Mouse (Mus musculus): Measurements from ENCODE around the gene Gm45234. TPM values are rescaled to one million over a fixed set of nuclear protein-coding genes. Genes with fewer than 3 reads are reported as not detected.
A peak's percentile ranks its signal among the peaks of the same experiment; 100 is the strongest.

Gene Gm45234
- polyA plus RNA-seq, 1 experiment from 2014 or later, result not detected

GRCm38 (mm10) chr6:124791911-124792310 is 36.1 kb upstream of the Gm45234 start:
- Histone ChIP-seq H3K4me3 (ENCODE audit: control insufficient read depth in 1 of 2, insufficient read depth in 1 of 2, low read depth in 1 of 2, low read length in 2 of 2) (no peak overlapping the region), H3K9me3 (ENCODE audit: control insufficient read depth, low read length) (no peaks in the 10 kb centered on the region), H3K4me1 (ENCODE audit: control insufficient read depth in 2 of 2, insufficient read depth in 2 of 2, low read length in 2 of 2) (no peaks in the 10 kb centered on the region), H3K9ac (ENCODE audit: low read length) (no peak overlapping the region), H3K36me3 (ENCODE audit: control insufficient read depth, insufficient read depth, low read length) (no peaks in the 10 kb centered on the region), H3K27ac (replicated peaks in 1 of 2; ENCODE audit: control insufficient read depth in 1 of 2, insufficient read depth in 1 of 2, low read depth in 2 of 2, low read length in 2 of 2) (no peak overlapping the region), H3K27me3 (ENCODE audit: control insufficient read depth, insufficient read depth, low read length) (no peaks in the 10 kb centered on the region), H3K4me2 (ENCODE audit: low read length) (no peak overlapping the region)
- no peak for ATAC-seq (ENCODE audit: insufficient number of reproducible peaks, insufficient read depth, low FRiP score, low read depth)
- WGBS, result 76% methylated on average over 3 of the region's 3 CpGs

- no peaks in the 10 kb centered on the region for H3K36me3 ChIP-seq (ENCODE audit: control insufficient read depth, insufficient read depth, low read length)
- no peak overlapping the region for H3K27ac ChIP-seq (replicated peaks in 1 of 2; ENCODE audit: control insufficient read depth in 1 of 2, insufficient read depth in 1 of 2, low read depth in 2 of 2, low read length in 2 of 2)
- WGBS, result 65% methylated on average over 4 of the region's 4 CpGs
- H3K27me3 ChIP-seq (ENCODE audit: control insufficient read depth, insufficient read depth, low read length), result no peaks in the 10 kb centered on the region
- H3K9ac ChIP-seq (ENCODE audit: low read length), result no peak overlapping the region
- no peaks in the 10 kb centered on the region for H3K4me1 ChIP-seq (ENCODE audit: control insufficient read depth in 2 of 2, insufficient read depth in 2 of 2, low read length in 2 of 2)
- ATAC-seq (ENCODE audit: insufficient number of reproducible peaks, insufficient read depth, low FRiP score, low read depth), result no peak
- no peak overlapping the region for H3K4me3 ChIP-seq (ENCODE audit: control insufficient read depth in 1 of 2, insufficient read depth in 1 of 2, low read depth in 1 of 2, low read length in 2 of 2)
- H3K9me3 ChIP-seq (ENCODE audit: control insufficient read depth, low read length), result no peaks in the 10 kb centered on the region
- no peak overlapping the region for H3K4me2 ChIP-seq (ENCODE audit: low read length)
These were observed 34.3 kb upstream of the Gm45234 start for GRCm38 (mm10) chr6:124790121-124790520.

- H3K36me3 ChIP-seq (ENCODE audit: control insufficient read depth, insufficient read depth, low read length), result no peaks in the 10 kb centered on the region
- H3K9me3 ChIP-seq (ENCODE audit: control insufficient read depth, low read length), result no peaks in the 10 kb centered on the region
- 77% methylated on average over 4 of the region's 4 CpGs for WGBS
- H3K27me3 ChIP-seq (ENCODE audit: control insufficient read depth, insufficient read depth, low read length), result no peaks in the 10 kb centered on the region
- no peak for ATAC-seq (ENCODE audit: insufficient number of reproducible peaks, insufficient read depth, low FRiP score, low read depth)
- H3K4me1 ChIP-seq (ENCODE audit: control insufficient read depth in 2 of 2, insufficient read depth in 2 of 2, low read length in 2 of 2), result no peaks in the 10 kb centered on the region
- H3K4me2 ChIP-seq (ENCODE audit: low read length), result no peak overlapping the region
- no peak overlapping the region for H3K27ac ChIP-seq (replicated peaks in 1 of 2; ENCODE audit: control insufficient read depth in 1 of 2, insufficient read depth in 1 of 2, low read depth in 2 of 2, low read length in 2 of 2)
- H3K9ac ChIP-seq (ENCODE audit: low read length), result no peak overlapping the region
- no peak overlapping the region for H3K4me3 ChIP-seq (ENCODE audit: control insufficient read depth in 1 of 2, insufficient read depth in 1 of 2, low read depth in 1 of 2, low read length in 2 of 2)
These were observed 33.7 kb upstream of the Gm45234 start for GRCm38 (mm10) chr6:124789519-124789918.

- H3K36me3 ChIP-seq (ENCODE audit: control insufficient read depth, insufficient read depth, low read length), result no peaks in the 10 kb centered on the region
- 63% methylated on average over 10 of the region's 10 CpGs for WGBS
- H3K27ac ChIP-seq (replicated peaks in 1 of 2; ENCODE audit: control insufficient read depth in 1 of 2, insufficient read depth in 1 of 2, low read depth in 2 of 2, low read length in 2 of 2), result no peak overlapping the region
- H3K4me3 ChIP-seq (ENCODE audit: control insufficient read depth in 1 of 2, insufficient read depth in 1 of 2, low read depth in 1 of 2, low read length in 2 of 2), result no peak overlapping the region
- ATAC-seq (ENCODE audit: insufficient number of reproducible peaks, insufficient read depth, low FRiP score, low read depth), result no peak
- H3K4me1 ChIP-seq (ENCODE audit: control insufficient read depth in 2 of 2, insufficient read depth in 2 of 2, low read length in 2 of 2), result peaks cover 0 to under 1% of the 10 kb centered on the region in 2 experiments; a peak in 1 of 4 replicates
- H3K27me3 ChIP-seq (ENCODE audit: control insufficient read depth, insufficient read depth, low read length), result no peaks in the 10 kb centered on the region
- H3K4me2 ChIP-seq (ENCODE audit: low read length), result no peak overlapping the region
- H3K9me3 ChIP-seq (ENCODE audit: control insufficient read depth, low read length), result no peaks in the 10 kb centered on the region
- H3K9ac ChIP-seq (ENCODE audit: low read length), result no peak overlapping the region
These were observed 31.9 kb upstream of the Gm45234 start for GRCm38 (mm10) chr6:124787722-124788121.

- H3K27me3 ChIP-seq (ENCODE audit: control insufficient read depth, insufficient read depth, low read length), result no peaks in the 10 kb centered on the region
These were observed 31.1 kb upstream of the Gm45234 start for GRCm38 (mm10) chr6:124786756-124787420.

GRCm38 (mm10) chr6:124782436-124782835 is 26.6 kb upstream of the Gm45234 start:
- Histone ChIP-seq H3K4me1 (ENCODE audit: control insufficient read depth in 2 of 2, insufficient read depth in 2 of 2, low read length in 2 of 2) (peaks cover 7 to 13% of the 10 kb centered on the region in 2 experiments; a peak in 3 of 4 replicates), H3K9ac (ENCODE audit: low read length) (no peak overlapping the region), H3K27ac (replicated peaks in 1 of 2; ENCODE audit: control insufficient read depth in 1 of 2, insufficient read depth in 1 of 2, low read depth in 2 of 2, low read length in 2 of 2) (no peak overlapping the region), H3K4me2 (ENCODE audit: low read length) (peak overlapping the region; percentile 46), H3K4me3 (ENCODE audit: control insufficient read depth in 1 of 2, insufficient read depth in 1 of 2, low read depth in 1 of 2, low read length in 2 of 2) (peak overlapping the region; percentile 8 to 28; a peak in 2 of 4 replicates), H3K27me3 (ENCODE audit: control insufficient read depth, insufficient read depth, low read length) (peaks cover 21% of the 10 kb centered on the region), H3K9me3 (ENCODE audit: control insufficient read depth, low read length) (no peaks in the 10 kb centered on the region), H3K36me3 (ENCODE audit: control insufficient read depth, insufficient read depth, low read length) (no peaks in the 10 kb centered on the region)
- no peak for ATAC-seq (ENCODE audit: insufficient number of reproducible peaks, insufficient read depth, low FRiP score, low read depth)
- 19% methylated on average over 6 of the region's 6 CpGs for WGBS

More at GRCm38 (mm10) chr6:124786756-124787420, 31.1 kb upstream of the Gm45234 start:
- Histone ChIP-seq H3K9me3 (ENCODE audit: control insufficient read depth, low read length) (no peaks in the 10 kb centered on the region), H3K4me3 (ENCODE audit: control insufficient read depth in 1 of 2, insufficient read depth in 1 of 2, low read depth in 1 of 2, low read length in 2 of 2) (no peak overlapping the region), H3K9ac (ENCODE audit: low read length) (no peak overlapping the region), H3K27ac (replicated peaks in 1 of 2; ENCODE audit: control insufficient read depth in 1 of 2, insufficient read depth in 1 of 2, low read depth in 2 of 2, low read length in 2 of 2) (no peak overlapping the region), H3K36me3 (ENCODE audit: control insufficient read depth, insufficient read depth, low read length) (no peaks in the 10 kb centered on the region), H3K4me2 (ENCODE audit: low read length) (no peak overlapping the region), H3K4me1 (ENCODE audit: control insufficient read depth in 2 of 2, insufficient read depth in 2 of 2, low read length in 2 of 2) (peaks cover 2 to 4% of the 10 kb centered on the region in 2 experiments; a peak in 1 of 4 replicates)
- ATAC-seq (ENCODE audit: insufficient number of reproducible peaks, insufficient read depth, low FRiP score, low read depth), result no peak
- 54% methylated on average over 8 of the region's 8 CpGs for WGBS

- peaks cover 7 to 13% of the 10 kb centered on the region in 2 experiments; a peak in 3 of 4 replicates for H3K4me1 ChIP-seq (ENCODE audit: control insufficient read depth in 2 of 2, insufficient read depth in 2 of 2, low read length in 2 of 2)
- WGBS, result 92% methylated on average over 7 of the region's 7 CpGs
- H3K27ac ChIP-seq (replicated peaks in 1 of 2; ENCODE audit: control insufficient read depth in 1 of 2, insufficient read depth in 1 of 2, low read depth in 2 of 2, low read length in 2 of 2), result no peak overlapping the region
- no peaks in the 10 kb centered on the region for H3K36me3 ChIP-seq (ENCODE audit: control insufficient read depth, insufficient read depth, low read length)
- H3K4me2 ChIP-seq (ENCODE audit: low read length), result no peak overlapping the region
- H3K27me3 ChIP-seq (ENCODE audit: control insufficient read depth, insufficient read depth, low read length), result peaks cover 21% of the 10 kb centered on the region
- no peak overlapping the region for H3K4me3 ChIP-seq (ENCODE audit: control insufficient read depth in 1 of 2, insufficient read depth in 1 of 2, low read depth in 1 of 2, low read length in 2 of 2)
- H3K9ac ChIP-seq (ENCODE audit: low read length), result no peak overlapping the region
- no peaks in the 10 kb centered on the region for H3K9me3 ChIP-seq (ENCODE audit: control insufficient read depth, low read length)
- ATAC-seq (ENCODE audit: insufficient number of reproducible peaks, insufficient read depth, low FRiP score, low read depth), result no peak
These were observed 25.1 kb upstream of the Gm45234 start for GRCm38 (mm10) chr6:124780917-124781316.

Data from heart, embryonic 14.5 days (tissue).